Mouse (Mus musculus): Measurements from ENCODE around the gene Hrh2. TPM values are rescaled to one million over a fixed set of nuclear protein-coding genes. Genes with fewer than 3 reads are reported as not detected.

Hrh2 gene
- polyA plus RNA-seq, 1 experiment from 2014 or later, result 0.21 TPM

DNA sequence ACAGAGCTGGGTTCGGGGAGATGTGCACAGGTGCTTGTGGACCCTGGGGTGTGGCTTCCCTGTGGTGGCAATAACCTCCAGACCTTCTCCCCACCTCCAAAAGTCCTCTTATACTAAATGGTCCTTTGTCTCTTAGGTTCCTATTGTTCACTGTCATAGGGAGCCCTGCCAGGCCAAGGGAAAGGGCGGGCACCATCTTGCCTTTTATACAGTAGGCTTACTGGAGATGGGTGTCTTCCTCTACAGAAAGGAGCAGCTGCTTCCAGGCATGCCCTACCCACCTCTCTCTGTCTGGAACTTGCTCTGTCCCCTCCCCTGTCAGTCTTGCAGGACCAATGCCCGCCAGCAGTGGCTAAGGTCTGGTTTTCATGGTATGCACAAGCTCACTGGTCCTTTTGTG is 12.0 kb upstream of the Hrh2 start:
- no peak overlapping the region for H3K9ac ChIP-seq (ENCODE audit: low read depth, low read length)
- no peaks in the 10 kb centered on the region for H3K27me3 ChIP-seq (replicated peaks; ENCODE audit: control insufficient read depth, insufficient read depth, low read length)
- H3K27ac ChIP-seq (ENCODE audit: low read depth, low read length), result no peak overlapping the region
- DNase-seq (ENCODE audit: low spot score) (no peak), ATAC-seq (replicated peaks; ENCODE audit: low FRiP score) (no peak)
- H3K4me3 ChIP-seq (ENCODE audit: low read depth, low read length), result no peak overlapping the region
- WGBS, result 77% methylated on average over 3 of the region's 3 CpGs
- no peaks in the 10 kb centered on the region for H3K36me3 ChIP-seq (ENCODE audit: control insufficient read depth, insufficient read depth, low read length)
- no peaks in the 10 kb centered on the region for H3K4me1 ChIP-seq (replicated peaks; ENCODE audit: control insufficient read depth, insufficient read depth, low read length)
- no peak overlapping the region for H3K4me2 ChIP-seq
- H3K9me3 ChIP-seq (ENCODE audit: control insufficient read depth, low read length), result no peaks in the 10 kb centered on the region

DNA sequence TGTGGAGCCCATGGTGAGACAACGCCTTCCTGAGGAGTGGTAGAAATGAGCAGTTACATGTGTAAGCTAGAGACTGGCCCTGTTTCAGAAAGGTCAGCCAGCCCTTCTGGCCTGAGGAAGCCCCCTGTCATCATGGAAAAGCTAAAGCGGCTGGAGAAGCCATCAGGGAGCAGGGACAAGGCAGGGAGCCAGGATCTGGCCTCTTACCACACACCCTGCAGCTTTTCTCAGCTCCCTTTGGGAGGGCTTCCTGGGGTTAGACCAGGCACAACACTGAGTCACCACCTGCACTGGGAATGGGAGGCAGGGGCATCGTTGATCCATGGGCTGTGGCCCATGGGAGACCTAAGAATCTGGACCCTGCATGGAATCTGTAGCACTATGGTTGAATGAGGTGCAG is 11.5 kb upstream of the Hrh2 start:
- ATAC-seq (replicated peaks; ENCODE audit: low FRiP score) (no peak), DNase-seq (ENCODE audit: low spot score) (no peak)
- Histone ChIP-seq H3K4me2 (no peak overlapping the region), H3K27me3 (replicated peaks; ENCODE audit: control insufficient read depth, insufficient read depth, low read length) (no peaks in the 10 kb centered on the region), H3K4me1 (replicated peaks; ENCODE audit: control insufficient read depth, insufficient read depth, low read length) (no peaks in the 10 kb centered on the region), H3K9me3 (ENCODE audit: control insufficient read depth, low read length) (no peaks in the 10 kb centered on the region), H3K36me3 (ENCODE audit: control insufficient read depth, insufficient read depth, low read length) (no peaks in the 10 kb centered on the region), H3K4me3 (ENCODE audit: low read depth, low read length) (no peak overlapping the region), H3K9ac (ENCODE audit: low read depth, low read length) (no peak overlapping the region), H3K27ac (ENCODE audit: low read depth, low read length) (no peak overlapping the region)
- WGBS, result 63% methylated on average over 3 of the region's 3 CpGs

DNA sequence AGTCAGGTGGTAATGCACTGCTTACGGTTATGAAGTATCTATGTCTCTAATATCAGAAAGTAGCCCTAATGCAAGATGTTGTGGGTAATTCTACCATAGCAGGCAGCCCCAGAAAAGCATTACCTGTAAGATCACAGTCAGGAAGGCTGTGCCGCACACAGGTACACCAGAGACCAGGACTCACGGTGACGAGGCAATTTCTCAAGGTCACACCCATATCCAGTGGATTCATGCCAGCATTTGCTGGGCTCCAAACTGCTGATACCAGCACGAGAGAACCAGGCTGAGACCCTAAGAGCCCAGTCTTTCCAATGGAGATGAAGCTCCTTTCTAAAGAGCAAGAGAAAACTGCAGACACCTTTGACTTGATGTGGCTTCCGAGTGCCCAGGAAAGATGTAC is 10.6 kb upstream of the Hrh2 start:
- H3K4me3 ChIP-seq (ENCODE audit: low read depth, low read length), result no peak overlapping the region
- no peaks in the 10 kb centered on the region for H3K36me3 ChIP-seq (ENCODE audit: control insufficient read depth, insufficient read depth, low read length)
- no peak overlapping the region for H3K27ac ChIP-seq (ENCODE audit: low read depth, low read length)
- no peak overlapping the region for H3K9ac ChIP-seq (ENCODE audit: low read depth, low read length)
- H3K4me1 ChIP-seq (replicated peaks; ENCODE audit: control insufficient read depth, insufficient read depth, low read length), result no peaks in the 10 kb centered on the region
- 77% methylated on average over 6 of the region's 6 CpGs for WGBS
- no peaks in the 10 kb centered on the region for H3K27me3 ChIP-seq (replicated peaks; ENCODE audit: control insufficient read depth, insufficient read depth, low read length)
- no peak for ATAC-seq (replicated peaks; ENCODE audit: low FRiP score)
- H3K4me2 ChIP-seq, result no peak overlapping the region
- no peak for DNase-seq (ENCODE audit: low spot score)
- H3K9me3 ChIP-seq (ENCODE audit: control insufficient read depth, low read length), result no peaks in the 10 kb centered on the region

DNA sequence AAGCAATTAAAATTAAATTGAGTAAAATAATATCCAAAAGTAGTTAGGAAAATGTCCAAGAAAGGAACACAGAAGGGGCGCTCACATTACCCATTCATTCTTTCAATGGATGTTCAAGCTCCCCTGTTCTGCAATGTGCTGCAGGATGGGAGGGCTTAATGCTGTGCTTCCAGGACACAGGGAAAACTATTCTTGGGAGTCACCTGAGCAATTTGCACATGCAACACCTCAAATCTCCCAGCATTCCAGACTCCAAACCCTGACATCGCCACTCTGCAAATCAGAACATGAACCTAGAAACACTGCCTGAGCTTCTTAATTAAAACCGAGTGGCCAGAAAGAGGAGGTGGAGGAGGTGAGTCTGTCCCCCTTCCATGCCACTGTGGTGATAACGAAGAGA is 10.0 kb upstream of the Hrh2 start:
- Histone ChIP-seq H3K9ac (ENCODE audit: low read depth, low read length) (no peak overlapping the region), H3K4me2 (no peak overlapping the region), H3K4me3 (ENCODE audit: low read depth, low read length) (no peak overlapping the region), H3K36me3 (ENCODE audit: control insufficient read depth, insufficient read depth, low read length) (no peaks in the 10 kb centered on the region), H3K27me3 (replicated peaks; ENCODE audit: control insufficient read depth, insufficient read depth, low read length) (no peaks in the 10 kb centered on the region), H3K9me3 (ENCODE audit: control insufficient read depth, low read length) (no peaks in the 10 kb centered on the region), H3K27ac (ENCODE audit: low read depth, low read length) (no peak overlapping the region), H3K4me1 (replicated peaks; ENCODE audit: control insufficient read depth, insufficient read depth, low read length) (no peaks in the 10 kb centered on the region)
- DNase-seq (ENCODE audit: low spot score) (no peak), ATAC-seq (replicated peaks; ENCODE audit: low FRiP score) (no peak)
- 83% methylated on average over 4 of the region's 4 CpGs for WGBS

DNA sequence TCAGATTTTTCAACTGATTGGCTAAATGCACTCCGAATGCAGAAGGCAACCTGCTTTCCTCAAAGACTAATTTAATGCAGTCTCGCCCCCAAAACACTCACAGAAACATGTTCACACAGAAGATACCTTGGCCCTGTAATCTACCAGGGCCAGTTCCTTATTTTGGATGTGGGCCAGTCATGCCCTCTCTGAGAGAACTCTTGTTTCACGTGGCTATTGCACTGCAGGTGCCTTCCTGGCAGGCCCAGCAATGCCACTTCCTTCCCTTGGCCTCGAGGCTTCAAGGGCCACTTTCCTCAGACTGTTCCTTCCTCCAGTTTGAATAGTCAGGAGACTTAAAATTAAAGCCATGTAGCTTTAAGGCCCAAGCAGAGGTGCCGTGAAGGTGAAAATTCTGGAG is 5.5 kb upstream of the Hrh2 start:
- DNase-seq (ENCODE audit: low spot score) (no peak), ATAC-seq (replicated peaks; ENCODE audit: low FRiP score) (no peak)
- peaks cover 8% of the 10 kb centered on the region; the same call in 1 of the 2 replicates for H3K27me3 ChIP-seq (replicated peaks; ENCODE audit: control insufficient read depth, insufficient read depth, low read length)
- H3K36me3 ChIP-seq (ENCODE audit: control insufficient read depth, insufficient read depth, low read length), result no peaks in the 10 kb centered on the region
- no peaks in the 10 kb centered on the region for H3K4me1 ChIP-seq (replicated peaks; ENCODE audit: control insufficient read depth, insufficient read depth, low read length)
- WGBS, result 67% methylated on average over 5 of the region's 5 CpGs
- H3K27ac ChIP-seq (ENCODE audit: low read depth, low read length), result no peak overlapping the region
- no peaks in the 10 kb centered on the region for H3K9me3 ChIP-seq (ENCODE audit: control insufficient read depth, low read length)
- H3K4me2 ChIP-seq, result no peak overlapping the region
- no peak overlapping the region for H3K4me3 ChIP-seq (ENCODE audit: low read depth, low read length)
- H3K9ac ChIP-seq (ENCODE audit: low read depth, low read length), result no peak overlapping the region

DNA sequence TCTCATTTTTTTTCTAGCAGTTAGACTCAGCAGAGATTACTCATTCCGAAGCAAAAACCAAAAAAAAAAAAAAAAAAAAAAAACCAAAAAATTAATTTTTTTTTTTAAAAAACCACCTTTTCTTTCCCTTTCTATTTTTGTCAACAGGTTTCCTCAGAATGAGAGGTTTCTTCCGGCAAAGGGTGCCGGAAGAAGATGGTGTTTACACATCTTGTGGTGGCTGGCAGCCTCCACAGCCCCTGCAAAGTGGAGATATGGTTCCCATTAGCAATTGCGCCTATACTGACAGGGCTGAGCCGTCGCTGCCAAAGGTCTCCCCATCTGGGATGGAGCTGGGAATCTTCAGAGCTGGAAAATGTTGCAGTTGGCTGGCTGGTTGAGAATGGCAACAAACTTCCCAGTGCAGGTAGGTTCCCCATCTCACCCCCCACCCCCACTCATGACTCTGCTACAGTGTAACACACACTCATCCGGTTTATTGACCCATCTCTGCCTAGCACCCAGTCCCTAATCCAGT is 3.7 kb upstream of the Hrh2 start:
- WGBS, result 52% methylated on average over 7 of the region's 7 CpGs
- no peak for DNase-seq (ENCODE audit: low spot score)

DNA sequence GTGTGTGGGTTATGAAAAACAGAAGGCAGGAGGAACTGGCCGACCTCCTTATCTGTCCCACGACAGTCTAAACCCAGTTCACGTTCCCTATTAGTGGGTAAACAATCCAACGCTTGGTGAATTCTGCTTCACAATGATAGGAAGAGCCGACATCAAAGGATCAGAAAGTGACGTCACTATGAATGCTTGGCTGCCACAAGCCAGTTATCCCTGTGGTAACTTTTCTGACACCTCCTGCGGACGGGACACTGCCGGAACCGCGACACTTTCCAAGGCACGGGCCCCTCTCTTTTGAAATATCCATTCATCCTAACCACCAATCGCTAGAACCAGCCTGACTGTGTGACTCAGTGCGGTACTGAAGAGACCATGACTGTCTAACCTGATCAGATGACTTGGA is 2.0 kb upstream of the Hrh2 start:
- Histone ChIP-seq H3K9ac (ENCODE audit: low read depth, low read length) (no peak overlapping the region), H3K4me3 (ENCODE audit: low read depth, low read length) (no peak overlapping the region), H3K4me1 (replicated peaks; ENCODE audit: control insufficient read depth, insufficient read depth, low read length) (no peaks in the 10 kb centered on the region; the same call in 1 of the 2 replicates), H3K9me3 (ENCODE audit: control insufficient read depth, low read length) (no peaks in the 10 kb centered on the region), H3K27me3 (replicated peaks; ENCODE audit: control insufficient read depth, insufficient read depth, low read length) (peaks cover 20% of the 10 kb centered on the region), H3K4me2 (no peak overlapping the region), H3K27ac (ENCODE audit: low read depth, low read length) (no peak overlapping the region), H3K36me3 (ENCODE audit: control insufficient read depth, insufficient read depth, low read length) (no peaks in the 10 kb centered on the region)
- ATAC-seq (replicated peaks; ENCODE audit: low FRiP score) (no peak), DNase-seq (ENCODE audit: low spot score) (no peak)
- 64% methylated on average over 14 of the region's 14 CpGs for WGBS

More for the DNA sequence above, 3.7 kb upstream of the Hrh2 start:
- peaks cover 20% of the 10 kb centered on the region for H3K27me3 ChIP-seq (replicated peaks; ENCODE audit: control insufficient read depth, insufficient read depth, low read length)
- H3K4me3 ChIP-seq (ENCODE audit: low read depth, low read length), result no peak overlapping the region
- H3K27ac ChIP-seq (ENCODE audit: low read depth, low read length), result no peak overlapping the region
- no peaks in the 10 kb centered on the region for H3K36me3 ChIP-seq (ENCODE audit: control insufficient read depth, insufficient read depth, low read length)
- H3K4me2 ChIP-seq, result no peak overlapping the region
- no peak overlapping the region for H3K9ac ChIP-seq (ENCODE audit: low read depth, low read length)
- no peak for ATAC-seq (replicated peaks; ENCODE audit: low FRiP score)
- no peaks in the 10 kb centered on the region for H3K9me3 ChIP-seq (ENCODE audit: control insufficient read depth, low read length)
- H3K4me1 ChIP-seq (replicated peaks; ENCODE audit: control insufficient read depth, insufficient read depth, low read length), result no peaks in the 10 kb centered on the region; the same call in 1 of the 2 replicates

DNA sequence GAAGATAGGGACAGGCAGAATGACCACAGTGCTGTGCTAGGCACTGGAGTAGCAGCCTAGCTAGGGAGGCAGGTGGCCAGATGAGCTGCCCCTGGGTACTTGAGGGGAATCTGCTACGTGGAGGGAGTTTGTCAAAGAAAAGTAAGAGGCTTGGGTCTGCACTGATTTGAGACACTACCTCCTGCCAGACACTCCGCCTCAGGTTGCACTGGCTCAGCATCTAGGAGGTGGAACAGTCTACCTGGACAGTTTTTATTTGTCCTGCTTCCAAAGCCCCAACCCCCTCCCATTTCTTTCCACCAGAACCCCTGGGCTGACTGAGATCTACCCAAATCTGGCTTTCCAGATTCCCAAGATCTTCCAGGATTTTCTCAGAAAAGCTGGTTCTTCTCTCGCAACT is 748 bp upstream of the Hrh2 start:
- Histone ChIP-seq H3K9me3 (ENCODE audit: control insufficient read depth, low read length) (no peaks in the 10 kb centered on the region), H3K27ac (ENCODE audit: low read depth, low read length) (no peak overlapping the region), H3K4me2 (no peak overlapping the region), H3K27me3 (replicated peaks; ENCODE audit: control insufficient read depth, insufficient read depth, low read length) (peaks cover 20% of the 10 kb centered on the region), H3K4me1 (replicated peaks; ENCODE audit: control insufficient read depth, insufficient read depth, low read length) (no peaks in the 10 kb centered on the region; the same call in 1 of the 2 replicates), H3K9ac (ENCODE audit: low read depth, low read length) (no peak overlapping the region), H3K36me3 (ENCODE audit: control insufficient read depth, insufficient read depth, low read length) (no peaks in the 10 kb centered on the region), H3K4me3 (ENCODE audit: low read depth, low read length) (no peak overlapping the region)
- WGBS, result 64% methylated on average over 3 of the region's 3 CpGs
- DNase-seq (ENCODE audit: low spot score), result no peak
- ATAC-seq (replicated peaks; ENCODE audit: low FRiP score), result no peak

DNA sequence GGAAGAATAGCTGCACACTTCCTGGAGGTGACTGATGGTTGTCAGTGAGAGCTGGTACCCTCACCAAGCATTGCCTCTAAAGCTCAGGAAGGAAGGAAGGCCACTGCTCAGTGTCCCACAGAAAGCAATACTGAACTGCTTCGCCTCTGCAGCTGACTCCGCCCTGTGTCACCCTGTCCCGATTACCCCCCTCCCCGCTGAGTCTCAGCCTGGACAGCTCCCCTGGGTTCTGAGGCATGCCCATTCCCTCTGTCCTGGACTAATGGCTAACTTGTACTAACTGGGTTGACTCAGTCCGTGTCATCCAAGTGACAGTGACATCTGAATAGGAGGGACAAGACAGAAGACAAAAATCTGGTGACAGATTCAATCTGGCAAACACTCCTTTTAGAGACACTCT is 1.7 kb downstream of the Hrh2 start:
- Histone ChIP-seq H3K9me3 (ENCODE audit: control insufficient read depth, low read length) (no peaks in the 10 kb centered on the region), H3K27ac (ENCODE audit: low read depth, low read length) (no peak overlapping the region), H3K4me2 (no peak overlapping the region), H3K36me3 (ENCODE audit: control insufficient read depth, insufficient read depth, low read length) (no peaks in the 10 kb centered on the region), H3K27me3 (replicated peaks; ENCODE audit: control insufficient read depth, insufficient read depth, low read length) (peaks cover 20% of the 10 kb centered on the region), H3K9ac (ENCODE audit: low read depth, low read length) (no peak overlapping the region), H3K4me1 (replicated peaks; ENCODE audit: control insufficient read depth, insufficient read depth, low read length) (no peaks in the 10 kb centered on the region; the same call in 1 of the 2 replicates), H3K4me3 (ENCODE audit: low read depth, low read length) (no peak overlapping the region)
- ATAC-seq (replicated peaks; ENCODE audit: low FRiP score) (no peak), DNase-seq (ENCODE audit: low spot score) (no peak)
- WGBS, result 34% methylated on average over 5 of the region's 5 CpGs
